Mouse (Mus musculus): ENCODE measurements at regions not wholly inside any gene's neighbourhood (a gene's known extent, or its start where the extent isn't known, plus 50 kb on each side); places are given as distances from the start of the nearest gene placed in this dataset.
A peak's percentile ranks its signal among the peaks of the same experiment; 100 is the strongest.

- no peak for DNase-seq (ENCODE audit: low spot score)
Measured at GRCm38 (mm10) chr10:111826033-111826754, 146.3 kb upstream of the Krr1 start.

DNA sequence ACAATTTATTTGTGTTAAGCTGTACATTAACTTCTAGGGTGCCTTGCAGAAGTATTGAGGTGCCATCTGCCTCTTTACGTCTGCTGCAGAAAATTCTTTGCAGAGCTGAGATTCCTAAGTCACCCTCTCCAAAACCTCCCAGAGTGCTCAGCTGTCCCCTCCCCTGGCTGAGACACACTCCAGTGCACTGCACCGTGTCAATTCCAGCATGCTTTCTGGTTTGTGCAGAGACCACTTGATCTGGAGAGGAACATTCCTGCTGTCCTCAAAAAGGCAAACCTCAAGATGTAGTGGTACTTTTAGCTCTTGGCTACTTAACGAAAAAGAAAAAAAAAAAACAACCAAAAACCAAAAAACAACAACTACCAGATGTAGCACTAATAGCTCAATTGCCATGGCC is 145.2 kb upstream of the Krr1 start:
- DNase-seq (ENCODE audit: low spot score), result no peak

DNA sequence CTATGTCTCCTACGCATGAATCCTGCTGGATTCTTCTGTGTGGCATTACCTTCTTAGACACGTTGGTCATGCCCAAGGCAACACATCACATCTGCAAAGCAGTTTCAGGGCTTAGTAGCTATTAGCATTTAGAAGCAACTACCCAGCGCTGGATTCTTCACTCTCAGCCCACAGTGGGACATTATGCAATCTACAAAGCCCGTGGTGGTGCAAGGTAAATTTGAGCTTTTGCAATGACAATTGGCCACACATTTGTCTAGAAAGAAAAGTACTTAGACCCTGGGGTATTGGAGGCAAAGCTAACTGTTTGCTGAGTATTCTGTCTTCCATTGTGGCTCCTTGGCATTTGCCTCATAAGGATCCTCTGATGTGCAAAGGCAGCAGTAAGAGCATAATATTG is 144.5 kb upstream of the Krr1 start:
- DNase-seq (ENCODE audit: low spot score), result no peak

DNA sequence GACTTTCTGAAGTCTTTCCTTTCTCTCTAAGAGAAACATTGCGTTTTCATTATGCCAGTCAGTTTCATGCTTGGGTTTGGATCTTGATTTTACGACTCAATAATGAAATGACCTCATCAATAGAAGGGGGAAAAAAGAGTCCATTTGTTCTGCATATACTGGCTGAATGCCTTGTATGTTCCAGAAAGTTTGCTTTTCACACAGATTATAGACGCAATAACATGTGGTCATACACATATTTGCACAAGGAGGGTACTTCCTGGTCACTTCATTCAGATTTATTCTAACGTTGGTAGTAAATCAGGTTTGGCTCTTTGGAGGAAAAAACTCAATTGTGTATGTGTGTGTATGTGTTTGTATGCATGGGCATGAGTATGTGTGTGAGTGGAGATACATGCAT is 143.9 kb upstream of the Krr1 start:
- DNase-seq (ENCODE audit: low spot score), result no peak

- no peak for DNase-seq (ENCODE audit: low spot score)
Measured at GRCm38 (mm10) chr10:111829291-111829690, 143.2 kb upstream of the Krr1 start.

DNA sequence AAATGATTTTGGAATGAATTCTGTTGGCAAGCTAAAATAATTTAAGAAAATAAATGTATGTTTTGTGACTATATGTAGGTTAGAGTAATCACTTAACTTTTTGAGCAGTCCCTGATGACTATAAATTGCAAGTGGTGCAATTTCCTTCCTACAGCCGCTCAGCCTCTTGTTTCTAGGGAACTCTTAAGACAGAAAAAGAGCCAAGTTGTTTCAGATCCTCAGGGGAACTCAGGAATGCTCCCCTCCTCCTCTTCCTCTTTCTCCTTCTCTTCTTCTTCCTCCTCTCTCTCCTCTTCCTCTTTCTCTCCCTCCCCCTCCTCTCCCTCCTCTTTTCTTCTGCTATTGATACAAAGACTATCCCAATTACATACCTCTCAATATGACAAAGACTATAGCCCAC is 141.4 kb upstream of the Krr1 start:
- DNase-seq (ENCODE audit: low spot score), result no peak

GRCm38 (mm10) chr10:111833611-111834010 is 138.9 kb upstream of the Krr1 start:
- no peak for DNase-seq (ENCODE audit: low spot score)

GRCm38 (mm10) chr10:111834280-111834679 is 138.2 kb upstream of the Krr1 start:
- DNase-seq (ENCODE audit: low spot score), result no peak

DNA sequence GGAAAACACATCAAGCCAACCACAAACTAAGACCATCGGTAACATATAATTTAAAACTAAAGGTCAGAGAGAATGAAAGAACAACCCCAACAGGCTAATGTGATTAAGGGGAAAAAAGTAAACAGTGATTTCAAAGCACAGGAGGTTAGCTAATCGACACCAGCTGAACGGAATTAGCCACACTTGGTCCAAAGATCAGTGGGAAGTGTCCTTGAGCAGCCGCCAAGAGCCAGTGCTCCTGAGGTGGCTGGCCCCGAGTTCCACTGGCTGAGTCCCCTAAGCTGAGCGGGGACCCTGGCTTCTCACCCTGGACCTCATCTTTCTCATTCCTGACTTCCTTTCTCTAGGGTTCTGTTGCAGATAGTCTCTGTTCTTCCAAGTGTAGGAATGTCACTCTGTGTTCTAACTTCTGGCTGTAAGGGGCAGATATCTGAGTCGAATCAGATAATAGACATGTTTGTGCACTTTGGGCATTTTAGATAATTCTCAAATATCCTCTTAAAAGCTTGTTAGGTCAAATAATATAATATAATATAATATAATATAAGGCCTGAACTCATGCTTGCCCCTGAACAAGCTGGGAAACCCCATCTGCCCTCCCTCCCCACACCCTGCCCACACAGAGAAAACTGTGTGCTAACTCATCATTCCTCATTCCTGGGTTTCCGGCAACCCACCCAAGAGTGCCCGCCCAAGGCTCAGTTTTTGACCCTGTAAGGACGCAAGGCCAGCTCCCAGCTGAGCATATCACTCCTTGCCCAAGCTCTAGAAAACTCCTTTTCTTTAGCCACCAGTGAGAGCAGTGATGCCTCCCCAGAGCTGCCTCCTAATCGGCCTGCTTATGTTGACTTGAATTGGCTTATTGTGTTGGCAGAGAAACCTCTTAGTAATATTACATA is 137.3 kb upstream of the Krr1 start:
- no peak for DNase-seq (ENCODE audit: low spot score)

DNA sequence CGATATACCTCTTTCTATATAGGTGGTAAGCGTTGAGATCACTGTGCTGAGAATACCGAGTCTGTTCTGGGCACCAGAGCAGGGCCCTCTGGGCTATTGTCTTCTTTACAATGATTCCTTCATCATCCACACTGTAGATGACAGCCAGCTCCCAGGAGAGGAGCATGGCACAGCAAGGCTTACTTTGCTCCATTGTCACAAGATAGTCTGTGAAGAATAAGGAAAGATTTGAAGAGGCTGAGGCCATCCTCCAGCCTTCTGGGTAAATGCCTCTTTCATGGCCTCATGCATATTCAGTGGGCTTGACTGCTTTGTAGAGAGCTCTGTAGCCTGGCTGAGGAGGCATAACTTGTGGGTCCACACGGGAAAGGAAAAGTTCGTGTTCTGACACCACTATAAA is 136.3 kb upstream of the Krr1 start:
- DNase-seq (ENCODE audit: low spot score), result no peak

- no peak for DNase-seq (ENCODE audit: low spot score)
Measured at GRCm38 (mm10) chr10:111836802-111837201, 135.7 kb upstream of the Krr1 start.

DNA sequence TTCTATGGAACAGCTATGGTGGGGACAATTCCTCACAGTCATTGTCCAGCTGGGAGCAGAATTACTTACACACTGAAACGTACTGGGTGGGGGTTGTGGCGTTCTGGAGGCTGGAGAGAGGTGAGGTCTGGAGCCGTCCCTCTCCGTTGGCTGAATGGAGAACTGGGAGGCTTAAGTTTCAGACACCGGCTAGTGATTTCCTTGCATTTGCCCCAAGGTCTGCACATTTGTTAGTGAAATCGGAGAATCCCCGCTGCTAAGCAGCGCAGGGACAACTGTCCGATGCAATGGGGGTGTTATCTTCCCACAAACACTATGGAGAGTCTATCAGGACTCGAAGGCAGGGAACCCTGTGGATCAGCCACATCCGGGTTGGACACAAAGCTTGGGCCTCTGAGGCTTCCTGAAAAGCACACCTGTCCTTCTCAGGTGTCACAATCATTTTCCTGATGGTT is 130.1 kb upstream of the Krr1 start:
- no peak for DNase-seq (ENCODE audit: low spot score)

DNA sequence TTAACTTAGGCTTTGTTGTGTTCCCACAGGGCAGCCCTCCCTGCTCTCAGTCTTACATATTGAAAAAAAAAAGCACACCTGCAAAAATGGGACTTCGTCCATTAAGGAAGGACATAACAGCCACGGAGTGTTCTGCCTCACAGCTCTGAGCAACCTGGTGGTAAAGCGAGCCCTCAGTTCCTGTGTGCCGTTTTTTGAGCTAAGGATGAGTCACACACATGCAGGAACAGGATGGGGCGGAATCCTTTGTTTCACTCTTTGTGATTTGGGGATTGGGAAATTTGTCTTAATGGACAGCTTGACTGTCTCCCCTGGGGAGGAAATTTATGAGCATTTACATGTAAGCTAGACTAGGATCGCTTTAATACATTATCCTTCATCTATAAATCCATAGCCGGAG is 129.6 kb upstream of the Krr1 start:
- peak; percentile 16 for DNase-seq (ENCODE audit: low spot score)

DNA sequence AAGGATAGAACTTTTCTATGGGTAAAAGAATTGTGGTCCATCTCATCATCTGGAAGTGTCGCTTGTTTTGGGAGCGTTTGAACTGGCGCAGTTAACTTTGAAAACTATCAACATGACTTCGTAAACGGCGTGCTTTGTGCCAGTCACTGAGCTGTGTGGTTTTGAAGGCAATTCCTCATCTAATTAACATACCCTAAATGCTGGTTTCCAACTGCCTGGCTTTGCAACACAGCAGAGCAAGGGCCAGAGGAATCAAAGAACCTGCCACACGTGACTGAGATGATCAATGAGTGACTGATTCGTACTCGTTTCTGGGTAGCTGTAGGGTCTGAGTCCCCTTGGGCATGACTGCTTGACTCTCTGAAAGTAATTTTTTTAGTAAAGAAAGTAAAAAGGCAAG is 129.2 kb upstream of the Krr1 start:
- DNase-seq (ENCODE audit: low spot score), result no peak

DNA sequence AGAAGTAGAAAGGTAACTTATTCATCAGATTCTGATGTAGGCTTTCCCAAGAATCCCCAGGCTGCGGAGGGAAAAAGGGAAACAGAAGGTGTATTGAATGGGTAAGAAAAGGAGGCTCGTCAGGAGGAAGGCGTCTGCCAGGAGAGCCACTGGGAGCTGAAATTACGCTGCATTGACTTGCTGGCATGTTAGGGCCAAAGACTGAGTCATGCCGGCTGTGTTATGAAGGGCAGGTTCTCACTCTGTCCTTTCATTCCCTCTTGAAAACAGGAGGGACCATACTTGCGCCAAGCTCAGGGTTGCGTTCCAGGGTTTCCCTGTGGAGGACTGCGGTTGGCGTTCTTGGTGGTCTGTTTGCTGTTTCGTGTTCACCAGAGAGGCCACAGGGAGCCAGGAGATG is 128.3 kb upstream of the Krr1 start:
- DNase-seq (ENCODE audit: low spot score), result no peak

- no peak for DNase-seq (ENCODE audit: low spot score)
Measured at GRCm38 (mm10) chr10:111845946-111846345, 126.5 kb upstream of the Krr1 start.

GRCm38 (mm10) chr10:111854254-111854653 is 118.2 kb upstream of the Krr1 start:
- no peak for DNase-seq (ENCODE audit: low spot score)

DNA sequence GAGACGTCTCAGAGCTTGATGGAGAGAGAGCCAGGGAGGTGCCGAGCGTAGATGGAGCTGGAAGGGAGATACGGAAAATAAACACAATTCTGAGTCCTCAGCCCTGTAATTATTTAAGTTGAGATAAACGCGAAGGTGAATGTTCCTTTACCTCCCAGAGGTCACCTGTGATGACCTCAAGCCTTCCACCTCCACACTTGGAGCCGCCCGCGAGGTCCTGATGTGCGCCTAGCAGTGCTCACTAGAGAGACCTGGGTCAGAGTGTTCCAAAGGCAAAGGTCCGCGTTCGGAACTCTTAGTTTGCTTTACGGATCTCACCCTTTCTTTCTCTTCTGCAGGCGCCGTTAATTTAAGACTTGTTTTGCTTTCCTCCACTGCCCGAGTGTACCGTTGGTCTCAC is 117.0 kb upstream of the Krr1 start:
- no peak for DNase-seq (ENCODE audit: low spot score)

- DNase-seq (ENCODE audit: low spot score), result no peak
Measured at GRCm38 (mm10) chr10:111858403-111858802, 114.1 kb upstream of the Krr1 start.

DNA sequence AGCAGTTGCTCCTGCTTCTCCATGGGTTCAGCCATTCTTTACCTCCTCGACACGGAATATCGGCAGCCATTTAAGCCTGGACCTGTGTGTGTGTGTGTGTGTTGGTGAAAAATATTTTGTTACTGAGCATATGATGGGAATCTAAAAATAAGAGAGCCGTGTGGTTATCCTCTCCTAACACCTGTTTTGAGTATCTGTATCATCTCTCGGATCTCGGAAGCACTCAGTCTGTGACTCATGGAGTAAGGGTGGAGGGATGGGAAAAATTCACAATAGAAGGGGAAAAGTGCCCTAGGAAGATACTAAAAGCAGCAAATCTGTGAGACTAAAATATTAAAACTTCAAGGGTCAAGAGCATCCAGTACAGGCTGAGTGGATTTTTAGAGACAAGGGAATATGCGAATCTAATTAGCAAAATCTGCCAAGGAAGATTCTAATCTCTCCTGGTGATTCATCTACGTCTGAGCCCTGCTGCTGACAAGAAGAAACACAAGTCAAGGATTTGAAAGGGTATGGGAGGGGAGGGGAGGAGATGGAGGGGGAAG is 107.1 kb upstream of the Krr1 start:
- DNase-seq (ENCODE audit: low spot score), result no peak

DNA sequence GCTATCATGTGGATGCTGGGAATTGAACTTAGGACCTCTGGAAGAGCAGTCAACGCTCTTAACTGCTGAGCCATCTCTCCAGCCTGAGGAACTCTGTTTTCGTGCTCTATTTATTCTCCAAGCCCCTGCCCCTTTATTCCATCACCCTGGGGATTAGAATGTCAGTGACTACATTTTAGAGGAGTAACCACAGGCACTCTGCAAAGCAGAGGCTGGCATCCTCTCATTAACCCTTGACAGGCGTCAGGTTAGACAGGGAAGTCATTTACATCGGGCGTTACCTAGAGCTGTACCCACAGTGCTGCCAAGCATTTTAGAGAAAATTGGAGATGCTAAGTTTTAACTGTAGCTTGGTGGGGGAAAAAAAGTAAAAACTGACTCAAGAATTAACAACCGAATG is 105.4 kb upstream of the Krr1 start:
- DNase-seq (ENCODE audit: low spot score), result no peak

- DNase-seq (ENCODE audit: low spot score), result no peak
Measured at GRCm38 (mm10) chr10:111867538-111867937, 104.9 kb upstream of the Krr1 start.

DNA sequence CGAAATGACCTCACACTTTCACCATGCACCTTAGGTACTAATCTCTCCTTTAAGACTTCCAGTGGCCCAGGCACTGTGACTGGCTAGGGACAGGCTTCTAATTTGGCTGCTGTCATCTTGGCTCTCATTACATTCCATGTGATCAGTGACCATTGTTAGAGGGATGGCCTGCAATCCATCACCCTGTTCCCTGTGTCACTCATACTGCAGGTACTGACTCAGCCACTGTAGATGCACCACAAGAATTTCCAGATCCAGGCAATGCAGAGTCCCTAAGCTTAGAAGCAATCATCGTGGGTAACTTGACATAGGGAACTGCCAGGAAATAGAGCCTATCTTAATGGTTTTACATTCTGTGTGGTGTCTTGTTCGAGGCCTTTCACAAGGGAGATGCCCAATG is 92.1 kb upstream of the Krr1 start:
- DNase-seq (ENCODE audit: low spot score), result no peak

All from testis, postnatal 14 days (tissue).